ENCODE assay signal across 30 mouse cellular contexts in the genomic region with DNA sequence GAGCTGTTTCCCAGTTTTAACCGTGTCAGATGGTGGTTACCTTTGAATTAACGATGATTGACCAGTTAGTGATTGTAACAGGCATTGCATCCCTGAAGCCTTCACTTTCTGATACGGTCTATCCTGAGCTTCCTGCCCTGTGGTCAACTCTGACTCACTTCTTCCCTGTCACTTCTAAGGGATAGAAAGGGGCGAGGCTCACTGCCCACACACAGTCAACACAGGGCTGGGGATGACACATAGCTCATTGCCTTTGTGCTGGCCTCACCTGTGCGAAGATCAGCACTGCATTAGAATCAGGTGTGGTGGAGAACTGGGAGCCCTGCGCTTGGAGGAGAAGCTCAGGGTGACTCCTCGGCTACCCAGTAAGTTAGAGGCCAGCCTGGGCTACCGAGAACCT. TPM values are rescaled to one million over a fixed set of nuclear protein-coding genes. Genes with fewer than 3 reads are reported as not detected.
DNase-seq lines count a peak whose midpoint lies in the region; ATAC-seq and TF ChIP-seq lines count a peak whose summit lies in the region.
"Had no signal": no experiment of that assay in that cellular context is flagged by ENCODE, and none has a peak within 500 bp of the region (broad histone marks: within the 10 kb centered on the region; RNA-seq: fewer than 3 reads in every experiment).

No protein-coding gene starts in this region.

- no peaks in the 10 kb centered on the region for H3K36me3 ChIP-seq in midbrain, embryonic 12.5 days
- no peaks in the 10 kb centered on the region for H3K36me3 ChIP-seq in midbrain, embryonic 14.5 days (ENCODE audit: control insufficient read depth, insufficient read depth, low read length)
- no peaks in the 10 kb centered on the region for H3K36me3 ChIP-seq in stomach, postnatal 0 days (ENCODE audit: control insufficient read depth, insufficient read depth, low read length)
- H3K36me3 ChIP-seq in intestine, embryonic 16.5 days (ENCODE audit: control insufficient read depth, insufficient read depth, low read length), result no peaks in the 10 kb centered on the region
- H3K36me3 ChIP-seq: G1E had no signal

- H3K4me1 ChIP-seq in midbrain, embryonic 12.5 days, result no peaks in the 10 kb centered on the region
- H3K4me1 ChIP-seq in midbrain, embryonic 14.5 days (ENCODE audit: control insufficient read depth, insufficient read depth, low read length), result no peaks in the 10 kb centered on the region
- H3K4me1 ChIP-seq in stomach, postnatal 0 days (replicated peaks; ENCODE audit: control insufficient read depth, insufficient read depth), result no peaks in the 10 kb centered on the region
- no peaks in the 10 kb centered on the region for H3K4me1 ChIP-seq in intestine, embryonic 16.5 days (ENCODE audit: control insufficient read depth, insufficient read depth, low read length)

- H3K4me3 ChIP-seq in midbrain, embryonic 12.5 days, result no peak overlapping the region
- no peak overlapping the region for H3K4me3 ChIP-seq in midbrain, embryonic 14.5 days (replicated peaks; ENCODE audit: low read depth, low read length)
- no peak overlapping the region for H3K4me3 ChIP-seq in stomach, postnatal 0 days (ENCODE audit: low read depth, low read length)
- no peak overlapping the region for H3K4me3 ChIP-seq in intestine, embryonic 16.5 days (ENCODE audit: low read length)

- no peak for ATAC-seq in midbrain, embryonic 12.5 days (ENCODE audit: low FRiP score, low read depth)
- ATAC-seq in midbrain, embryonic 14.5 days (ENCODE audit: low FRiP score, low TSS enrichment), result no peak
- ATAC-seq in stomach, postnatal 0 days (ENCODE audit: low FRiP score, low TSS enrichment), result peak; percentile 92
- ATAC-seq in intestine, embryonic 16.5 days, result no peak
- ATAC-seq: activated CD4-positive, CD25-positive, alpha-beta regulatory T cell, adult 4 months; CD4-positive, CD25-positive, alpha-beta regulatory T cell, adult 4 months; Patski had no signal

- H3K9ac ChIP-seq in midbrain, embryonic 12.5 days (replicated peaks), result 0 out of 2 replicates have a peak overlapping the region, but pooled peaks have one; percentile 2
- H3K9ac ChIP-seq in midbrain, embryonic 14.5 days (replicated peaks; ENCODE audit: low read length), result no peak overlapping the region
- no peak overlapping the region for H3K9ac ChIP-seq in stomach, postnatal 0 days (ENCODE audit: low read length)
- H3K9ac ChIP-seq in intestine, embryonic 16.5 days (ENCODE audit: low read depth, low read length), result no peak overlapping the region

- DNase-seq in midbrain, embryonic 14.5 days, result no peak
- DNase-seq in 3T3-L1 (ENCODE audit: low read depth, low spot score) (peak; percentile 63), 416B (ENCODE audit: low read depth) (peak; percentile 59)
- DNase-seq in stomach, postnatal 0 days (ENCODE audit: low spot score), result peak; percentile 58
- no peak for DNase-seq in cerebellum, postnatal 4 days (ENCODE audit: low spot score in 2 of 2)
- DNase-seq in adrenal gland, postnatal 4 days (ENCODE audit: low spot score in 2 of 2), result no peak
- DNase-seq: adrenal gland, adult 2 months; adrenal gland, adult 8-10 months; adrenal gland, postnatal 10 days; adrenal gland, postnatal 14 days; adrenal gland, postnatal 25 days; adrenal gland, postnatal 36 days; B cell, adult 2 months; cerebellum, adult 11 months; cerebellum, adult 11-12 months; cerebellum, adult 18-20 months; cerebellum, adult 2 months; cerebellum, adult 8-10 months had no signal

- TF ChIP-seq CTCF in stomach, postnatal 0 days (IDR thresholded peaks at IDR 0.05; ENCODE audit: low read depth), result no peak

- TF ChIP-seq EP300 in stomach, postnatal 0 days (optimal IDR thresholded peaks at IDR 0.05), result no peak

- no peak overlapping the region for H3K27ac ChIP-seq in midbrain, embryonic 12.5 days (replicated peaks)
- no peak overlapping the region for H3K27ac ChIP-seq in midbrain, embryonic 14.5 days (replicated peaks; ENCODE audit: low read depth, low read length)
- no peak overlapping the region for H3K27ac ChIP-seq in stomach, postnatal 0 days (replicated peaks)
- no peak overlapping the region for H3K27ac ChIP-seq in intestine, embryonic 16.5 days (ENCODE audit: low read length)

- no peak overlapping the region for H3K4me2 ChIP-seq in midbrain, embryonic 12.5 days (replicated peaks)
- H3K4me2 ChIP-seq in midbrain, embryonic 14.5 days (ENCODE audit: low read length), result no peak overlapping the region
- no peak overlapping the region for H3K4me2 ChIP-seq in stomach, postnatal 0 days (replicated peaks; ENCODE audit: low read depth)
- H3K4me2 ChIP-seq in intestine, embryonic 16.5 days (ENCODE audit: low read depth, low read length), result no peak overlapping the region

- no peaks in the 10 kb centered on the region for H3K9me3 ChIP-seq in midbrain, embryonic 12.5 days
- H3K9me3 ChIP-seq in midbrain, embryonic 14.5 days (ENCODE audit: control insufficient read depth, low read length), result no peaks in the 10 kb centered on the region
- H3K9me3 ChIP-seq in stomach, postnatal 0 days (ENCODE audit: control insufficient read depth, low read length), result no peaks in the 10 kb centered on the region
- no peaks in the 10 kb centered on the region for H3K9me3 ChIP-seq in intestine, embryonic 16.5 days (ENCODE audit: control insufficient read depth, low read length)
- H3K9me3 ChIP-seq: G1E had no signal

- H3K27me3 ChIP-seq in midbrain, embryonic 12.5 days, result no peaks in the 10 kb centered on the region
- H3K27me3 ChIP-seq in midbrain, embryonic 14.5 days (ENCODE audit: control insufficient read depth, insufficient read depth, low read length), result no peaks in the 10 kb centered on the region
- no peaks in the 10 kb centered on the region for H3K27me3 ChIP-seq in stomach, postnatal 0 days (ENCODE audit: control insufficient read depth, insufficient read depth, low read length)
- H3K27me3 ChIP-seq in intestine, embryonic 16.5 days (replicated peaks; ENCODE audit: control insufficient read depth, insufficient read depth, low read length), result no peaks in the 10 kb centered on the region
- H3K27me3 ChIP-seq: CH12.LX, Patski had no signal

- WGBS in midbrain, embryonic 12.5 days, result 91% methylated on average over 8 of the region's 8 CpGs
- WGBS in midbrain, embryonic 14.5 days, result 91% methylated on average over 8 of the region's 8 CpGs
- 80% methylated on average over 8 of the region's 8 CpGs for WGBS in stomach, postnatal 0 days
- 81% methylated on average over 8 of the region's 8 CpGs for WGBS in intestine, embryonic 16.5 days

RNA-seq across cellular contexts. Expression of a gene that starts 27.9 kb away (rescaled TPM):
- not detected in 2 replicates for polyA plus RNA-seq in midbrain, embryonic 12.5 days (2016; fragmentation: Nextera tagmentation; extraction: Ambion mirVana)
- polyA plus RNA-seq in midbrain, embryonic 14.5 days (2014; fragmentation: Nextera tagmentation; extraction: Ambion mirVana), result not detected in 2 replicates
- 0.34 and 0.64 TPM in 2 replicates for polyA plus RNA-seq in stomach, postnatal 0 days (2015; fragmentation: Nextera tagmentation; extraction: Ambion mirVana)
- not detected for total RNA-seq in adrenal gland, postnatal 4 days (2021)
- polyA plus RNA-seq in intestine, embryonic 16.5 days (2015; fragmentation: Nextera tagmentation; extraction: Ambion mirVana), result not detected in 2 replicates
- total RNA-seq: adrenal gland, adult 18-20 months; adrenal gland, adult 2 months; adrenal gland, adult 8-10 months; adrenal gland, postnatal 10 days; adrenal gland, postnatal 14 days; adrenal gland, postnatal 25 days; adrenal gland, postnatal 36 days; CH12.LX; ES-E14; G1E; MEL had no signal
- polyA plus RNA-seq: activated CD4-positive, CD25-positive, alpha-beta regulatory T cell, adult 4 months; adrenal gland, adult 2 months; brain, embryonic 14.5 days; C2C12; CD4-positive, CD25-positive, alpha-beta regulatory T cell, adult 4 months; G1E; Patski had no signal

RNA-seq across cellular contexts. Expression of a gene that starts 54.6 kb away (rescaled TPM):
- 0.66 TPM in 1 of 2 replicates, not detected in the other for polyA plus RNA-seq in midbrain, embryonic 12.5 days (2016; fragmentation: Nextera tagmentation; extraction: Ambion mirVana)
- 0.13 TPM in 1 of 2 replicates, not detected in the other for polyA plus RNA-seq in midbrain, embryonic 14.5 days (2014; fragmentation: Nextera tagmentation; extraction: Ambion mirVana)
- polyA plus RNA-seq in stomach, postnatal 0 days (2015; fragmentation: Nextera tagmentation; extraction: Ambion mirVana), result 0.22 and 0.23 TPM in 2 replicates
- under 1 TPM in 1 of 2 experiments, not detected in 1; 0.17 TPM for total RNA-seq in adrenal gland, postnatal 4 days (2021)
- 2.4 and 2.5 TPM in 2 replicates for polyA plus RNA-seq in intestine, embryonic 16.5 days (2015; fragmentation: Nextera tagmentation; extraction: Ambion mirVana)
- total RNA-seq: MEL had no signal
- polyA plus RNA-seq: adrenal gland, adult 2 months had no signal

RNA-seq across cellular contexts. Expression of a gene that starts 54.7 kb away (rescaled TPM):
- polyA plus RNA-seq in midbrain, embryonic 12.5 days (2016; fragmentation: Nextera tagmentation; extraction: Ambion mirVana), result 355 and 357 TPM in 2 replicates
- 367 and 400 TPM in 2 replicates for polyA plus RNA-seq in midbrain, embryonic 14.5 days (2014; fragmentation: Nextera tagmentation; extraction: Ambion mirVana)
- 253 and 262 TPM in 2 replicates for polyA plus RNA-seq in stomach, postnatal 0 days (2015; fragmentation: Nextera tagmentation; extraction: Ambion mirVana)
- 100 to 1,000 TPM; 252 to 253 TPM for total RNA-seq in adrenal gland, postnatal 4 days (2021)
- polyA plus RNA-seq in intestine, embryonic 16.5 days (2015; fragmentation: Nextera tagmentation; extraction: Ambion mirVana), result 390 and 416 TPM in 2 replicates

Comparison
In these comparisons a context has a peak if more than half of its experiments do, and no peak if none do; other contexts are left out.
1. DNase-seq: peak in 3T3-L1 (single experiment), 416B (single experiment) and stomach, postnatal 0 days (single experiment); none in midbrain, embryonic 14.5 days (single experiment), cerebellum, postnatal 4 days (0 of 2) and adrenal gland, postnatal 4 days (0 of 2).